Mouse (Mus musculus) kidney, embryonic 14.5 days (tissue): Measurements from ENCODE around the gene Cir1. TPM values are rescaled to one million over a fixed set of nuclear protein-coding genes. Genes with fewer than 3 reads are reported as not detected.

Experiments
- ATAC-seq: fragments of 200-750 bp; cut with Nextera tagmentation; 2 replicates; pipeline ENCODE4 v1.8.0; 2017; ENCODE audit warnings: moderate number of reproducible peaks, mild to moderate bottlenecking, moderate TSS enrichment, moderate library complexity; ENCODE audit not compliant: low FRiP score, low TSS enrichment
- H3K27ac ChIP-seq: fragments of 300-500 bp; sonication (generic); 2 replicates; pipeline ENCODE4 v1.5.1; 2014; ENCODE audit warnings: low read depth, mild to moderate bottlenecking, low read length, moderate library complexity, mixed read lengths
- H3K27me3 ChIP-seq: fragments of 300-500 bp; sonication (generic); 2 replicates; pipeline ENCODE4 v1.6.1; 2014; ENCODE audit warnings: mild to moderate bottlenecking, low read length; ENCODE audit not compliant: control insufficient read depth, insufficient read depth
- H3K36me3 ChIP-seq: fragments of 300-500 bp; sonication (generic); 2 replicates; pipeline ENCODE4 v1.6.1; 2014; ENCODE audit warnings: low read length, mixed read lengths; ENCODE audit not compliant: control insufficient read depth, insufficient read depth
- H3K4me1 ChIP-seq: fragments of 300-500 bp; sonication (generic); 2 replicates; pipeline ENCODE4 v1.6.1; 2014; ENCODE audit warnings: low read length, mixed read lengths; ENCODE audit not compliant: control insufficient read depth, insufficient read depth
- H3K4me2 ChIP-seq: fragments of 300-500 bp; sonication (generic); replicated peaks from 2 replicates; pipeline ENCODE4 v1.6.1; 2014; ENCODE audit warnings: low read depth, mild to moderate bottlenecking, low read length
- H3K4me3 ChIP-seq: fragments of 300-500 bp; sonication (generic); 2 replicates; pipeline ENCODE4 v1.5.1; 2014; ENCODE audit warnings: mild to moderate bottlenecking, low read length
- H3K9ac ChIP-seq: fragments of 300-500 bp; sonication (generic); 2 replicates; pipeline ENCODE4 v1.6.1; 2014; ENCODE audit warnings: low read depth, mild to moderate bottlenecking, low read length, moderate library complexity
- H3K9me3 ChIP-seq: fragments of 300-500 bp; sonication (generic); 2 replicates; pipeline ENCODE4 v1.6.1; 2016; ENCODE audit warnings: low read length; ENCODE audit not compliant: control insufficient read depth
- WGBS: fragments of 180-500 bp; shearing (Covaris S2); extraction: QIAGEN DNeasy Blood & Tissue Kit; methylation state at CpG from one replicate; pipeline ENCODE4 v1.1.7; 2014; 5-methylcytosine and 5-hydroxymethylcytosine counted together
- polyA plus RNA-seq: library from polyadenylated mRNA; unstranded; fragments of >200 nt; fragmentation: Nextera tagmentation; extraction: Ambion mirVana; gene quantifications from 2 replicates; pipeline ENCODE4 v1.2.1, GENCODE M21; 2014

Gene Cir1
- polyA plus RNA-seq, 1 experiment from 2014 or later, result 24.1 TPM

DNA sequence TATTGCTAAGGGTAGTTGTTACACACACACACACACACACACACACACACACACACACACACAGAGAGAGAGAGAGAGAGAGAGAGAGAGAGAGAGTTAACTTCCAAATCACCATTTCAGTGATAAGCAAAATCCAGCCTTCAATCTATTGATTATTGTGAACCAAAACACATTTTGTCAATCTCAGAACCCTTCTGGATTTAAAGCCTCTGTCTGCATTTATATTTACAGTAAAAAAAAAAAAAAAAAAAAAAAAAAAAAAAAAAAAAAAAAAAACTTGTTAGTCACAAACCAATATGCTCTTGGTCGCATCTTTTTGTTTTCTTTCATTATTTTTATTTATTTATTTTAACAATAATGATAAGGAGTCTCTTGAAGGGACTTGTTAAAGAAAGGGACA, 45.9 kb downstream of the Cir1 start:
- H3K9me3 ChIP-seq, result no peaks in the 10 kb centered on the region
- no peak overlapping the region for H3K9ac ChIP-seq
- no peak for ATAC-seq
- no peak overlapping the region for H3K4me2 ChIP-seq
- H3K4me1 ChIP-seq, result peaks cover 15% of the 10 kb centered on the region
- WGBS, result 58% methylated on average over 1 of the region's 1 CpGs
- H3K27me3 ChIP-seq, result peaks cover 86% of the 10 kb centered on the region
- H3K27ac ChIP-seq, result no peak overlapping the region
- no peak overlapping the region for H3K4me3 ChIP-seq
- no peaks in the 10 kb centered on the region for H3K36me3 ChIP-seq

DNA sequence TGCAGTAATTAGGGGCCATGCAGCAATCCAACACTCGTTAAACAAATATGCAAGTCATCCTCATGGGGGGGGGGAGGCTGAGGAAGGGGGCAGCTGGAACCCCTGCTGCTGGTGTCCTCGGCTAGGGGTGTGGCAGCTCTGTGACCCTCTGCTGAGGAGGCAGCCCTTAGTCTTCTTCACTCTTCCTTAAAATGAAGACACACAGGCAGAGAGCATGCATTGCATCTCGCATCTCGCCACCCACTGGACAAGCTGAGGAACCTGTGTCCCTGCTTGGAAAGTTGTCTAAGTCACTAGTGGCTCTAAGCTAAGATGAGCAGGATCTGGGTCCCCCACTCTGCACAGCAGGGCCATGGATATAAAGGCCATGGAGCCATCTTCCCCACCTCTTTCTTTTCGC, 46.5 kb downstream of the Cir1 start:
- H3K9ac ChIP-seq, result no peak overlapping the region
- 3% methylated on average over 5 of the region's 5 CpGs for WGBS
- no peak overlapping the region for H3K4me2 ChIP-seq
- no peak overlapping the region for H3K27ac ChIP-seq
- H3K27me3 ChIP-seq, result peaks cover 81% of the 10 kb centered on the region
- no peak overlapping the region for H3K4me3 ChIP-seq
- peaks cover 11% of the 10 kb centered on the region for H3K4me1 ChIP-seq
- no peaks in the 10 kb centered on the region for H3K36me3 ChIP-seq
- no peak for ATAC-seq
- H3K9me3 ChIP-seq, result no peaks in the 10 kb centered on the region; the same call in 1 of the 2 replicates

DNA sequence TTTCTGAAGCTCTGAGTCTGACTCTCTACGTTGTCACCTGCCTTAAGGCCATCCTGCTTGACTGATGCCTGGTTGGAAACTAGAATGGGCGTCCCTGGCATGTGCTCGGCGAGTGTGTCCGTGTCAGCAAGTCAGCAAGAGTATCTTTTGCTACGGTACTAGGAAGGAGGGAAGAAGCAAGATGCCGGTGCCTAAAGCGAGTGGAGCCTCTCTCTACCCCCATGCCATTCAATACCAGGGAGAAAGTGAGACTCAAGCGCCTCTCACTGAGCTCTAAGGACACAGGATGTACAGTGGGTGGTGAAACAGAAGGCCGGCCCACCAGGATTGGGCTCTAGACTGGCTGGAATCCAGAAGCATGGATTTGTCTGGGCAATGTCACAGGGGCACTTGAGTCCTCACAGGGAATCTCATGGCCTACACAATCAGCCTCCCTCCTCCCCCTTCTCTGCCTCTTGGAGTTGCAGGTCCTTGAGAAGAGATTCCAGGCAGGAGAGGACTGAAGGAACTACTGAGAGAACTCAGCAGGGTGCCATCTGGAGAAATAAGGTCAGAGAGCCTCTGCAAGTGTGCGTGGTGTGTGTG, 47.8 kb downstream of the Cir1 start:
- 4% methylated on average over 11 of the region's 11 CpGs for WGBS
- H3K4me3 ChIP-seq, result peak overlapping the region; percentile 48
- H3K9me3 ChIP-seq, result no peaks in the 10 kb centered on the region; the same call in 1 of the 2 replicates
- H3K4me1 ChIP-seq, result peaks cover 5% of the 10 kb centered on the region; the same call in 1 of the 2 replicates
- ATAC-seq, result no peak
- H3K36me3 ChIP-seq, result no peaks in the 10 kb centered on the region
- peak overlapping the region; percentile 82 for H3K4me2 ChIP-seq
- H3K27me3 ChIP-seq, result peaks cover 69% of the 10 kb centered on the region
- H3K27ac ChIP-seq, result no peak overlapping the region
- H3K9ac ChIP-seq, result no peak overlapping the region

DNA sequence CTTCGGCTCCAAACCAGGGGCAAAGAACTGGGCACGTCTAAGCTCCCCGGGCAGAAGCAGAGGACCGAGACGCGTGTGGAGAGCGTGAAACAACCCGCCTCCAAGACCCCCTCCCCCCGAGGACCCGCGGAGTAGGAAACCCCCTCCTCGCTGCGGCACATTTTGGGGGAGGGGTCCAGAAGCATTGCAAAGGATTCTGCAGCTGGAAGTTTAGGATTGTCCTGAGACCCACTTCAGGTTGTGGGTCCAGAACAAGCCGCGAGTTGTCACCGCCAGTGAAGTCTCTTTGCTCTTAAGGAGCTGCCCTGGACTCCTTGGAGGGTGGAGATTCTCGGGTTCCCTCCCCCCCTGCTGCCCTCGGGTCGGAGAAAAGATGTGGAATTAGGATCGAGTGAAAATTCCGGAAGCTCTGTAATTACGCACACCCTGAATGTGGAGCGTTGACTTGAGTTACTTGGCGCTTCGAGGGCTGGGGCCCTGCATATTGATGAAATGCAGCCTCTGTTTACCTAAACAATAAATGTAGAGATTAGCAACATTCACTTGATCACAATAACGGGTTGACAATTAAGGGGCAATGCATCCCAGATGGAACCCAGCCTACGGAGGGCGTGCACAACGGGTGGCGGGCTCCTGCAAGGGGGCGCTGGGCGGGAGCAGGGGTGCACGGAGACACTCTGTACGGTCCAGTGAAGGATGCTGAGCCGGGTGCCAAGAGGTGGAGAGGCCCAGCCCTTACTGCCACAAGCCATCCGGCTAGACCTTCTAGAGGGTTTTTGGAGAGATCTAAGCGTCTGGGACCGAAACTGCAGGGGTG, 48.5 kb downstream of the Cir1 start:
- peaks cover 67% of the 10 kb centered on the region for H3K27me3 ChIP-seq

DNA sequence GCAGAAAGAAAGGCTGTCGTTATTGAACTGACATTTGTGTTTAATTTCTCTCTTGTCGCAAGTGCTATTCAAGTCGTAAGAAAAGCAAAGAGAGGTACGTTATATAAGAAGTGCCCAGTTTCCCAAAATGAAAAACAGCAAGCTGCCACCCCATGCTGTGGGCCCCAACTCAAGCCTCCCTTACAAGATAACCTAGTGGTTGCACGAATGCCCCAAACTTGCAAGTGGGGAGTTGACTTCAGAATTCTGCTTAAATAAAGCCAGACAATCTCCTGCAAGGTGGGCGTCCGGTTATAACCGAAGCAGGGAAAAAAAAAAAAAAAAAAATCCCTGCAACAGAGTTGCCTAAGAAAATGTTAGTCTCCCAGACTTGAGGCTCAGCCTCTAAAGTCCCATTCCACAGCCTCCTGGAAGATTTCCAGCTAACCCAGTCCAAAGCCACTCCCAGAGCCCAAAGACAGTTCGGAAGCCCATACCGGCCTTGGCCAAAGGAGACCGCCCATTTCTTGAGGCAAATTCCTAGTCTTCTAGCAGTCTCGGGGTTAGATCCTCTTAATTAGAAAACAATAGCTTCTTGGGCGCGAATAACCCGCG, 49.2 kb downstream of the Cir1 start:
- Histone ChIP-seq H3K4me2 (peak overlapping the region; percentile 82), H3K36me3 (no peaks in the 10 kb centered on the region), H3K9me3 (no peaks in the 10 kb centered on the region; the same call in 1 of the 2 replicates), H3K4me1 (peaks cover 5% of the 10 kb centered on the region; the same call in 1 of the 2 replicates), H3K4me3 (peak overlapping the region; percentile 48), H3K27me3 (peaks cover 61% of the 10 kb centered on the region), H3K9ac (peak overlapping the region; percentile 4; the same call in 1 of the 2 replicates), H3K27ac (no peak overlapping the region)
- no peak for ATAC-seq
- WGBS, result 6% methylated on average over 16 of the region's 16 CpGs

More for the DNA sequence above, 48.5 kb downstream of the Cir1 start:
- peaks cover 5% of the 10 kb centered on the region; the same call in 1 of the 2 replicates for H3K4me1 ChIP-seq
- H3K9ac ChIP-seq, result peak overlapping the region; percentile 4; the same call in 1 of the 2 replicates
- peak overlapping the region; percentile 48 for H3K4me3 ChIP-seq
- ATAC-seq, result peak; percentile 50; the same call in 1 of the 2 replicates
- no peaks in the 10 kb centered on the region; the same call in 1 of the 2 replicates for H3K9me3 ChIP-seq
- H3K27ac ChIP-seq, result no peak overlapping the region
- WGBS, result under 1% methylated on average over 38 of the region's 38 CpGs
- H3K4me2 ChIP-seq, result peak overlapping the region; percentile 82
- no peaks in the 10 kb centered on the region for H3K36me3 ChIP-seq

DNA sequence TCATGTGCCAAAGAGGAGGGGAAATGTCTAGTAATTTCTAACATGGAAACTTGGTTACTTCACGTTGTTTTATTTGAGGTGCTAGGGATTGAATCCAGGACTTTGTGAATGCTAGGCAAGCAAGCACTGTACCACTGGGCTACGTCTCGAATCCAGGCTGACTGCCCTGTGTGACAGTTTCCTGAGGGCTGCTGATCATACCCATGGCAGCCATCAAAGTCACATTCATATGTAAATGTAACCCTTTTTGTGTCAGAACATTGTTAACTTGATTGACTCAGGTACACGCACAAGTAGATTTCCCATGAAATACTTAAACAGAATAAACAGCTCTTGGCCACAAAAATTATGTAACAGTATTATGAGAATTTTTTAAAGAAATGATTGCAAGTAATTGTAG, 63.8 kb downstream of the Cir1 start:
- Histone ChIP-seq H3K27ac (no peak overlapping the region), H3K27me3 (no peaks in the 10 kb centered on the region), H3K9me3 (no peaks in the 10 kb centered on the region), H3K36me3 (no peaks in the 10 kb centered on the region), H3K4me1 (no peaks in the 10 kb centered on the region), H3K9ac (no peak overlapping the region), H3K4me2 (no peak overlapping the region), H3K4me3 (no peak overlapping the region)
- 63% methylated on average over 4 of the region's 4 CpGs for WGBS
- no peak for ATAC-seq

DNA sequence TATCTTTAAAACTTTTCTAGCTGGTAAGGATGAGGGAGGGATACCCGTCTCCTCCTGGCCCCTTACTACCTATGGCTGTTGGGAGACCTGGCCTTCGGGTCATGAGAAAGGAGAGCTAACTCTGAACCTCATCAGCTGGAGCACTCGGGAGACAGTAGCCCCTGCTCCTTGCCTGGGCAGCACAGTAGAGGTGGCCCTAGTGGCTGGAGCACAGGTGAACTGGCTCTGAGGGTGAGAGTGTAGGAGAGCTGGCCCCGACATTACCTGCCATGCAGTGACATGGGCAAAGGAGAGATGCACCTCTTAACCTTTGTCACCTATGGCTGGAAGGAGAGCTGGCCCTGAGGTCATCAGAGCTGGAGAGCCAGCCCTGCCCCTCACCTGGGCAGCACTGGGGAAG, 71.2 kb downstream of the Cir1 start:
- H3K9me3 ChIP-seq, result no peaks in the 10 kb centered on the region
- H3K4me2 ChIP-seq, result no peak overlapping the region
- no peaks in the 10 kb centered on the region for H3K36me3 ChIP-seq
- no peak overlapping the region for H3K9ac ChIP-seq
- no peaks in the 10 kb centered on the region for H3K4me1 ChIP-seq
- 83% methylated on average over 4 of the region's 4 CpGs for WGBS
- no peak for ATAC-seq
- H3K27ac ChIP-seq, result no peak overlapping the region
- no peak overlapping the region for H3K4me3 ChIP-seq
- no peaks in the 10 kb centered on the region for H3K27me3 ChIP-seq
